Mouse (Mus musculus): ENCODE data around the gene B3gat3.

The B3gat3 gene

DNA sequence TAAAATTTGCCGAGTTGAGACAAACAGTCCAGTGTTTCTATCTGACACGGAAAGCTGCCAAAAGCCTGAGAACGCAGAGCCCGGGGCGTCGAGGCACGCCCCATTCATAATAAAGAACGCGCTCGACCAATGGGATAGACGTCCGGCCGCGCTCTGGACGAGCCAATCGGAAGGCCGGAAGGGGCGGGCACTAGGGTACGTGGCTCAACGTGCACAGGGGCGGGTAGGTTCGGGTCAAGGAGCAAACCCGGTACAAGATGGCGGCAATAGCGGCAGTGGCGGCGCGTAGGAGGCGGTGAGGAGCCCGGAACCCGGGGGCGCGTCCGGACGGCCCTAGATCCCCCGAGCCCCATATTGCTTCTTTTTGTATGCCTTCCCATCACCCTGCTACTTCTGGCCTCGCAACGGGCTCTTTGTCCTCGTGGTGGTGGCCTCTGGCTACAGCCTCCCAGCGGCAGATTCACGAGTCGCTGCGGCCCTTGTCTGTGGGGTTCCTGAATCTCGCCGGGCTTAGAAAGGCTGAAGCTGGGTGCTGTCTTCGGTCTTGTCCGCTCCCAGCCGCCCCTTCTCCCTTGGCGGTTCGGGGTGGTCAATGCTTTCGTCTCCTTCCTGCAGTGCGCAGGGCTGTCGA lies 22.2 kb upstream of the B3gat3 start, which contains the start of gene Ganab:
Gene Ganab, plus strand, starts transcription at position 207 of the 631 bp plus-strand sequence.
- DNase-seq (ENCODE audit: low spot score in 2 of 2) = peak; percentile 96 to 97

GRCm38 (mm10) chr19:8898576-8898975 lies 21.6 kb upstream of the B3gat3 start:
- no peak for DNase-seq (ENCODE audit: low spot score in 2 of 2)

DNA sequence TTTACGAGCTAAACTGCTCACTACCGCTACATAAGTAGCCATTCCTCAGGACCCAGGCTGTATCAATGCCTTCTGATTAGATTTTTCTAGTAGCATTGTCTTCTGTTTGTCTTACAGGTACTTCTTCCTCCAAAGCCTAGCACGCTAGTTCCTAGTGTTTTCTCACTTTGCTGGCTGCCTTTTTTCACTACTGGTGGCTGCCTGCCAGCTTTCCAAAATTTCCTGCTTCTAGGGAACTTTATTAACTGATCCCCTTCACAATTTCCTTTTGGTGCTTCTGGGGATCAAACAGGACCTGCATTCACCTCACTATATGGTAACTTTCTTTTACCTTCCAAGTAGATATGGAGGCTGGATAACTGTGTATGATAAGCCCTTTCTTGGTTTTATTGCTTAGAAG lies 21.1 kb upstream of the B3gat3 start:
- no peak for DNase-seq (ENCODE audit: low spot score in 2 of 2)

GRCm38 (mm10) chr19:8903412-8903811 lies 16.8 kb upstream of the B3gat3 start:
- no peak for DNase-seq (ENCODE audit: low spot score in 2 of 2)

DNA sequence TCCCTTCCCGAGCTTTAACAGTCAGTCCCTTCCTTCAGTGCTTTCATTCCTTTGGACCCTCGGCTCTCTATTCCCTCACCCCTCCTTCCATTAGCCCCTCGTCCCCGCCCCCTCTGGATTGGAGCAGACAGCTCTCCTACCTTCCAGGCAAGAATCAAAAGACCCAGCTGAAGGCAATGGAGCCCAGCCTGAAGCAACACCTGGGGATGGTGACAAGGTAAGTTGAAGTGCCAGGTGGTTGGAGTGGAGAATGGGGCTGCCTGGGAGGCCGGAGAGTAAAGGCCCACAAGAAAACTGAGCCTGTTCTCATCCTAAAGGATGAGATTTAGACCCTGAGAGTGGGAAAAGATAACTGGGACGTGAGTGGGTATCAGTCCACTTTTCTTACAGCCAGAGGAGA lies 11.6 kb upstream of the B3gat3 start:
- DNase-seq (ENCODE audit: low spot score in 2 of 2) = no peak

DNA sequence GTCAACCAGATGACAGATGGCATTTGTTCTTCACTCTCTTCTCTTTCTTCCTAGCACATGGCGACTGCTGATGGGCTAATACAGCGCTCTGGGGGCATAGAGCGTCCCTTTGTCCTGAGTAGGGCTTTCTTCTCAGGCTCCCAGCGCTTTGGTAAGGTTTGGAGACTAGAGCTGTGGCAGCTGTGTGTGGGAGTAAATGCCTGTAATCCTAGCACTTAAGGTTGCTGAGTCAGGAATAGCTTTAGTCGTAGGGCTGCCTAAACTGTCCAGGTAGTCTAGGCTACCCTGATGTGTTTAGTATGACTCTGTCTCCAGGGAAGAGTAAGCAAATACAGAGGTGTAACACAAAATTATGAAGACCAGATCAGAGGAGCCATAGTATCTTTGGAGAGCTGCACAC lies 8.4 kb upstream of the B3gat3 start:
- peak in 1 of 2 experiments; percentile 71 for DNase-seq (ENCODE audit: low spot score in 2 of 2)

DNA sequence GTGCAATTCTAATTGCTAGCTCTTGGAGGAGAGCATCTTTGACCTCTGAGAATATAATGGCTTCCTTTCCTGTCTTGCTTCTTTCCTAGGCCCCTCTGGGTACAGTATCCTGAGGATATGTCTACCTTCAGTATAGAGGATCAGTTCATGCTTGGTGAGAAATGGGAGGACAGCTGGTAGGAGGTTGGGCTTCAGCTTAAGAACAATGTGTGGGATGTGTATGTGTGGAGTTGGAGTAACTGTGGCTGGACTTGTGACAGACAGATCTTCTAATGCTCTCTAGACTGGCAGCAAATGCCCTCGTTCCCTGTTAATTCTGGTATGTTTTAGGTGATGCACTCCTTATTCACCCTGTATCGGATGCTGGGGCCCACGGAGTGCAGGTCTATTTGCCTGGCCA lies 6.0 kb upstream of the B3gat3 start:
- DNase-seq (ENCODE audit: low spot score in 2 of 2) = no peak

- no peak for DNase-seq (ENCODE audit: low spot score in 2 of 2)
Measured at GRCm38 (mm10) chr19:8919000-8919399, 1.2 kb upstream of the B3gat3 start.

DNA sequence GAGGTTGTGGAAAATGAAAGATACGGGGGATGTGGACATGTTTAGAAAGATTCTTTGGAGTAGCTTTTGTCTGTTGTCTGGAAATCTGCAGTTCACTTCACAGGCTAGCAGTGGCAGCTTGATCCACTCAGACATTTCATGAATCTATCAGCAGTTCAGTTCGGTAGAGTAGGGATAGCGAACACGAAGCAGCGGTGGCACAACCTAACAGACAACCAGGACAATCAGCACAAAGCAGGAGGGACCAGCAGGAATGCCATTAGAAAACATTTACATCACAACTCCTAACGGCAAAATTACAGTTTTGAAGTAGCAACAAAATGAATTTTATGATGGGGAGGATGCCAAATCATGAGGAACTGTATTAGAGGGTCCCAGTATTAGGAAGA lies 496 bp upstream of the B3gat3 start:
- DNase-seq (ENCODE audit: low spot score in 2 of 2) = no peak

DNA sequence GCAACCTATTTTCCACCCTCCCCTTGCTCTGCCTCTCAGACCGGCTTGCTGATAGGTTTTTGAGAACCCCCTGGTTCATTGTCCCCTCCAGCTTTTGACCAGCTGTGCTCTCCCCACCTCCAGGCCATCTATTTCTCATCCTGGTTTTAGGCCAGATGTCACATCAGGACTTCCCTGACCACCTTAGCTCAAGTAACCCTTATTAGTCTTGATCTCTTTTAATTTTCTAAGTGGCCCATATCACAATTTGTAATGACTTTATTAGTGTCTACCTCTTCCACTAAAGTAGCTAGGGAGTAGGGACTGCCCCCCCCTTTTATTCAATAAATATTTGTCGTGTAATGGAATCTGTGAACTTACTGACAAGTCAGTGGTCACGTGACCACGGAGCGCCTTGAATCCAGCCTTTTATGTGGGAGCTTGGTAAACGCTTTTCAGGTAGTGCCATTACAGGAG lies 690 bp downstream of the B3gat3 start:
- DNase-seq (ENCODE audit: low spot score in 2 of 2) = no peak

- DNase-seq (ENCODE audit: low spot score in 2 of 2) = no peak
Measured at GRCm38 (mm10) chr19:8921741-8922140, 1.6 kb downstream of the B3gat3 start.

DNA sequence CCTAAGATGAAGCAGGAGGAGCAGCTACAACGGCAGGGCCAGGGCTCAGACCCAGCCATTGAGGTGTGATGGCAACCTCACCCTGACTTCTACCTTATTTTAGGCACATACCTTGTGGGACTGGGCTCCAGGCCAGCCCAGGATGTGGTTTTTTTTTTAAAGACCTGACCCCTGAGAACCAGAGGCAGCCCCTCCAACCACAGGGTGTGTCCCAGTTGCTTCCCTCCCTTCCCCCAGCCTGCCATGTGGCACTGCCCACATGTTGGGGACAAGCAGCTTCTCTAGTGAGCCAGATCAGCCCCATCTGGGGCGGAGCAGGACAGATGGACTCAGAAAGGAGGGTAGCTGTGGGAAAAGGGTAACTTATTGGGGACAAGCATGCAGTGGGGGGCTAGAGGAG lies 6.6 kb downstream of the B3gat3 start:
- DNase-seq (ENCODE audit: low spot score in 2 of 2) = no peak

DNA sequence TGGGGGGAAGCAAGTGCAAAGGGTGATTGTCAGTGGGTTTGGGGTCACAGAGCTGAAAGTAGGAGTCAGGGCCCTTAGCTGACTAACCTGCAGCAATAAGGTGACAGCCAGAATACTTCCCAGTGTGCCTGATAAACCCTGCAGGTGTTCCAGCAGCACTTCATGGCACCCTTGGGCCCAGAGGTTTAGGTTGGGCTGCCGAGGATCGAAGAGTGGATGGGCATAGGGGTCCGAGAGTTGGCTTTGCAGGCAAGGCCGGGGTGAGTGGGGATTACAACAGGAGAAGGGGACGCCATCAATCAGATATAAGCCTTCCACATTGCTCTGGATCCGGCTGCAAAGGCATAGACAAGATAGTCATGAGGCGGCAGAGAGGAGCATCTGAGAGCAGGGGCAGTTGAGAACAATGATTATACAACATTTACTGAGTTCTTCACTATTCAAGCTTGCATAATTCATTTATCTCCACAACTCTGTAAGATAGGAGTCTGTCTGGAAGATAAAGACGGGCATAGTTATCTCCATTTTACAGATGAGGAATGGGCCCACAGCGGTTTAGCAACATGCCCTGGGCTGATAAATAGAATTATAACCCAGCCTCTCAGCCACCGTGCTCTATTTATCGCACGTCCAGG lies 7.8 kb downstream of the B3gat3 start:
- no peak for DNase-seq (ENCODE audit: low spot score in 2 of 2)

GRCm38 (mm10) chr19:8928689-8929223 lies 8.6 kb downstream of the B3gat3 start:
- no peak for DNase-seq (ENCODE audit: low spot score in 2 of 2)

GRCm38 (mm10) chr19:8929224-8930088 lies 9.3 kb downstream of the B3gat3 start, which contains the start of the genes Rom1 and Eml3:
Gene Rom1 (minus strand): TSS chr19:8929356.
Gene Eml3 (plus strand): TSS chr19:8929552.
- DNase-seq (ENCODE audit: low spot score in 2 of 2) = peak in 1 of 2 experiments; percentile 61

GRCm38 (mm10) chr19:8930117-8930516 lies 9.9 kb downstream of the B3gat3 start:
- no peak for DNase-seq (ENCODE audit: low spot score in 2 of 2)

GRCm38 (mm10) chr19:8930771-8931170 lies 10.6 kb downstream of the B3gat3 start:
- DNase-seq (ENCODE audit: low spot score in 2 of 2) = no peak

GRCm38 (mm10) chr19:8936736-8937135 lies 16.6 kb downstream of the B3gat3 start:
- DNase-seq (ENCODE audit: low spot score in 2 of 2) = no peak

GRCm38 (mm10) chr19:8940526-8941133 lies 20.5 kb downstream of the B3gat3 start:
- no peak for DNase-seq (ENCODE audit: low spot score in 2 of 2)

DNA sequence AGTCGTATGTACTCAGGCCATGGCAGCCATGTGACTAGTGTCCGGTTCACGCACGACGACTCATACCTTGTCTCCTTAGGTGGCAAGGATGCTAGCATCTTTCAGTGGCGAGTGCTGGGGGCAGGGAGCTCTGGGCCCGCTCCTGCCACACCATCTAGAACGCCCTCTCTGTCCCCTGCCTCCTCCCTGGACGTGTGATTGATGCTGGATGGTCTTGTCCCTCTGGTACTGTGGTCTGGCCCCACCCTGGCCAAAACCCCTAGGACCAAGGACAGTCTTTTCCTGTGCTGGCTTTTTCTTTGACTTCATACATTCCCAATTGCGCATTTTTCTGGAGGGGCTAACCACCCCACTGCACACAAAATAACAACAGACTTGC lies 21.0 kb downstream of the B3gat3 start:
- DNase-seq (ENCODE audit: low spot score in 2 of 2) = no peak

GRCm38 (mm10) chr19:8941515-8942217 lies 21.5 kb downstream of the B3gat3 start, which contains the start of gene Mta2:
Gene Mta2 (plus strand): TSS chr19:8941875.
- DNase-seq (ENCODE audit: low spot score in 2 of 2) = peak; percentile 91 to 96
